Mouse (Mus musculus) lung, embryonic 14.5 days (tissue): ENCODE measurements around the gene Znhit3. TPM values are rescaled to one million over a fixed set of nuclear protein-coding genes. Genes with fewer than 3 reads are reported as not detected.

ENCODE experiments used
- ATAC-seq: fragments of 200-750 bp; cut with Nextera tagmentation; 2 replicates; pipeline ENCODE4 v1.8.0; 2017; ENCODE audit warnings: mild to moderate bottlenecking, moderate TSS enrichment, moderate library complexity; ENCODE audit not compliant: insufficient read depth
- DNase-seq: peaks from one replicate; pipeline ENCODE4 v3.0.0-alpha.2; 2015
- H3K27ac ChIP-seq: fragments of 300-500 bp; sonication (generic); 2 replicates; pipeline ENCODE4 v1.5.1; 2014; ENCODE audit warnings: low read depth, mild to moderate bottlenecking, moderate library complexity
- H3K27me3 ChIP-seq: fragments of 300-500 bp; sonication (generic); 2 replicates; pipeline ENCODE4 v1.6.1; 2014; ENCODE audit warnings: low read length, control low read depth; ENCODE audit not compliant: insufficient read depth
- H3K36me3 ChIP-seq: fragments of 300-500 bp; sonication (generic); 2 replicates; pipeline ENCODE4 v1.6.1; 2014; ENCODE audit warnings: control low read depth; ENCODE audit not compliant: insufficient read depth
- H3K4me1 ChIP-seq: fragments of 300-500 bp; sonication (generic); 2 replicates; pipeline ENCODE4 v1.6.1; 2014; ENCODE audit warnings: antibody characterized with exemption, control low read depth; ENCODE audit not compliant: insufficient read depth
- H3K4me2 ChIP-seq: fragments of 300-500 bp; sonication (generic); 2 replicates; pipeline ENCODE4 v1.6.1; 2014; ENCODE audit warnings: mild to moderate bottlenecking
- H3K4me3 ChIP-seq: fragments of 300-500 bp; sonication (generic); 2 replicates; pipeline ENCODE4 v1.5.1; 2014; ENCODE audit warnings: low read depth, low read length
- H3K9ac ChIP-seq: fragments of 300-500 bp; sonication (generic); 2 replicates; pipeline ENCODE4 v1.6.1; 2014
- H3K9me3 ChIP-seq: fragments of 300-500 bp; sonication (generic); 2 replicates; pipeline ENCODE4 v1.6.1; 2016; ENCODE audit warnings: low read depth, low read length, control low read depth
- CTCF ChIP-seq: IDR thresholded peaks from 2 replicates; pipeline ENCODE4 v1.5.1; 2016; ENCODE audit warnings: antibody characterized with exemption, low read depth
- WGBS: fragments of 180-500 bp; shearing (Covaris S2); extraction: QIAGEN DNeasy Blood & Tissue Kit; methylation state at CpG from one replicate; pipeline ENCODE4 v1.1.7; 2014; 5-methylcytosine and 5-hydroxymethylcytosine counted together
- polyA plus RNA-seq: library from polyadenylated mRNA; unstranded; fragments of >200 nt; fragmentation: Nextera tagmentation; extraction: Ambion mirVana; gene quantifications from 2 replicates; pipeline ENCODE4 v1.2.1, GENCODE M21; 2014

Gene Znhit3
- 57.3 and 61.4 TPM in 2 replicates for polyA plus RNA-seq

DNA sequence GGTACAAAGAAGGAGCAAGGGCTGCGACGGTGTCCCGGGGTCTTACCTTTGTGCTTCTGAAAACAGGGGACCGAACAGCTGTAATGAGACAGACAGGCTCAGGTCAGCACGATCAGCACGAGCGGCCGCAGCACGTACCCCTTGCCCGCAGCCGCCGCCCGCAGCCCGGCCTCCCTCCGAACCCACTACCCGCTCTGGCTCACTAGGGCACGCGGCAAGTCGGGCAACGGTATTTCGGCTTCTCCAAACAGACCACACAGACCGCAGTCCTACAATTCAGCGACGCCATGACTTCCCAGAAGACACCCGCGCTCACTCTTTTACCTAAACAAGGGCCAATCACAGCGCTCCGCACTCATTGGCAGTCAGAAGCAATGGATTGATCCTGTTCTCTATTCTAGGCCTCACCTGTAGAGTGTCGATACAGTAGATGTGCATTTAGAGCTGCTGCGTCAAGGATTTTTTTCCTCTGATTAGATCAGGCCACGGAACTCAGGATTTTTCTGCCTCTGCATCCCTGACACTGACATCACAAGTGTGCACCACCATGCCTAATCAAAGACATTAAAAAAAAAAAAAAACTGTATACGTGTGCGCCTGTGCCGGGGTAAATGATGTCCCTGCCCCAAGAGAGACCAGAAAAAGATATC lies at the start of gene Znhit3:
Gene Znhit3 (minus strand): TSS at position 314 of the 650 bp plus-strand sequence.
- H3K27ac ChIP-seq = no peak within 1 kb of the TSS

DNA sequence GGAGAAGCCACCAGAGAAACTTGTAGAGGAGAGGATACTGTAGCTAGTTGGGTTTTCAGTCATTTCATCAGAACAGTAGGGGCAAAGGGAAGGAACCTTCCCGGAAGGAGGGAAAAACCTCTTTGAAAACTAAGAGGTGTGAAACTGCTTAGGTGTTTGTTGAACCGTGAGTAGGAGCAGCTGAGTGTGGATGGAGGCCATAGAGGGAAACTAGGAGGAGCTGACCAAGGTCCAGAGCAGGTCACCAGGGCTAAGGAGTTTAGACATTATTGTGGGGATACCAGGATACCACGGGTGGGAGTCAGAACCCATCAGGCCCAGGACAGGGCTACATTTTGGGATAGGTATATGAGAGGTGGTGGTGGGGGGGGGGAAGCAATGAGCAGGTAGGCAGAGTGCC lies 47.4 kb upstream of the Znhit3 start:
- H3K36me3 ChIP-seq = no peaks in the 10 kb centered on the region
- H3K27ac ChIP-seq = no peak overlapping the region
- no peaks in the 10 kb centered on the region for H3K4me1 ChIP-seq
- no peak overlapping the region for H3K4me2 ChIP-seq
- peaks cover 10% of the 10 kb centered on the region for H3K27me3 ChIP-seq
- ATAC-seq (no peak), DNase-seq (no peak)
- no peaks in the 10 kb centered on the region for H3K9me3 ChIP-seq
- H3K4me3 ChIP-seq = no peak overlapping the region
- no peak for TF ChIP-seq CTCF
- no peak overlapping the region for H3K9ac ChIP-seq
- WGBS = 73% methylated on average over 3 of the region's 3 CpGs

More for the DNA sequence above, at the start of gene Znhit3:
- H3K9ac ChIP-seq = peak within 1 kb of the TSS; percentile 89
- peak; percentile 94 for DNase-seq
- H3K4me3 ChIP-seq = peak within 1 kb of the TSS; percentile 94
- no peak for TF ChIP-seq CTCF
- no peaks in the 10 kb centered on the region for H3K9me3 ChIP-seq
- no peaks in the 10 kb centered on the region for H3K4me1 ChIP-seq
- peak within 1 kb of the TSS; percentile 74 for H3K4me2 ChIP-seq
- peak; percentile 93 for ATAC-seq
- H3K36me3 ChIP-seq = peaks cover 30% of the 10 kb centered on the region
- H3K27me3 ChIP-seq = no peaks in the 10 kb centered on the region
- 4% methylated on average over 34 of the region's 34 CpGs for WGBS

DNA sequence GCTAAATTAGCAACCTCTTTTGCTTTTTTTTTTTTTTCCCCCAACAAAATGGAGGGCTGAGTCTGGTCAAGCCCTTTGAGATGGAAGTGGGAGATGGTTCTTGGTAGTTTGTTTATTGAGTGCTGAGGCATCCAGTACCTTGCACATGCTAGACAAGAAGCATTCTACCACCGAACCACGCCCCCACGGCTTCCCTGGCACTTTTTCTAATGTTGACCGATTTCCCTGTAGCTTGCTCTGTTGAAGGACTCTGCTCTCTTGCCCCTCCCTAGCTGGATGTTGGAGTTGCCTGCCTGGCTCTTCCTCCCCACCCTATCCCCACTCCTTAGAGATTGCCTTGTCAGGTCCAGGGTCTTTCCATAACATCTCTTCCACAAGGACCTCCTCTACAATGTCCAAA lies 46.4 kb upstream of the Znhit3 start:
- H3K4me1 ChIP-seq = no peaks in the 10 kb centered on the region
- WGBS = 77% methylated on average over 4 of the region's 4 CpGs
- no peak for DNase-seq
- H3K36me3 ChIP-seq = no peaks in the 10 kb centered on the region
- ATAC-seq = no peak
- no peak overlapping the region for H3K4me3 ChIP-seq
- no peak overlapping the region for H3K9ac ChIP-seq
- peaks cover 20% of the 10 kb centered on the region for H3K27me3 ChIP-seq
- no peak overlapping the region for H3K27ac ChIP-seq
- H3K4me2 ChIP-seq = no peak overlapping the region
- no peaks in the 10 kb centered on the region for H3K9me3 ChIP-seq
- no peak for TF ChIP-seq CTCF

DNA sequence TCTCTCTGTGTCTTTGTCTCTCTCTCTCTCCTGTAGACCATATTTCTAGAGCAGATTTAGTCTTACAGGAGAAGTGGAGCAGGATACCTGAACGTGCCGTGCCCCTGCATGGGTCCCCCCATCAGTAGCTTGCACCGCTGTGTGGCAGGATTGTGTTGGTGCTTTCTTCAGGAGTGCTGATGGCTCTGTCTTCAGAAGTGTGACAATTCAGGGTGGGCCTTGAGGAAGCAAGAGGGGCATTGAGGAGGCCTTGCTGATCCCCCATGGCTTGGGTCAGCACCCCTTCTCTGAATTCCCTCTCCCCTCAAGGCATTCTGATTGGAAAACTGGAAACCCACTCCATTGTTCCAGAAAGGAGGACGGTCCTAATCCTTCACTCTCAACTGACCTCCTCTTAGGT lies 45.4 kb upstream of the Znhit3 start:
- ATAC-seq (no peak), DNase-seq (no peak)
- 88% methylated on average over 4 of the region's 4 CpGs for WGBS
- Histone ChIP-seq H3K27ac (no peak overlapping the region), H3K9ac (no peak overlapping the region), H3K27me3 (peaks cover 30% of the 10 kb centered on the region), H3K4me2 (no peak overlapping the region), H3K36me3 (no peaks in the 10 kb centered on the region), H3K4me1 (no peaks in the 10 kb centered on the region), H3K9me3 (no peaks in the 10 kb centered on the region), H3K4me3 (no peak overlapping the region)
- TF ChIP-seq CTCF = no peak

DNA sequence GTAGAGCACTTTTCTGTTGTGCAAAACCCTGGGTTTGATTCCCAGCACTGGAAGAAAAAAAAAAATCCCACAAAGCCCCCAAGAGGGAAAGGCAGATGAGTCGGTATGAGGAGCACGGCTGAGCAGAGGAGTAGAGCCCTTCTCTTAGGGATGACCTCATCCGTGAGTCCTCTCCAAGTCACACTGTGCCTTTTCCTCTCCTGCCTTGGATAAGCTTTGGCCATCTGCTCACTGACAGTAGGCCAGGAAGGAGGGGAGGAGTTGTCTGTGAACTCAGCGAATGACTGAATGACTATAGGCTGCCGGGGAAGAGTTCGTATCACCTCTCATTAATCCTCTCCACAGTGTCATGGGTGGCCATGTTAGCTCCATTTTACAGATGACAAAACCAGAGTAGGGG lies 44.6 kb upstream of the Znhit3 start:
- Histone ChIP-seq H3K27me3 (peaks cover 34% of the 10 kb centered on the region), H3K9ac (no peak overlapping the region), H3K4me2 (no peak overlapping the region), H3K27ac (no peak overlapping the region), H3K4me1 (no peaks in the 10 kb centered on the region), H3K4me3 (no peak overlapping the region), H3K36me3 (no peaks in the 10 kb centered on the region), H3K9me3 (no peaks in the 10 kb centered on the region)
- DNase-seq (no peak), ATAC-seq (no peak)
- no peak for TF ChIP-seq CTCF
- 62% methylated on average over 6 of the region's 6 CpGs for WGBS

DNA sequence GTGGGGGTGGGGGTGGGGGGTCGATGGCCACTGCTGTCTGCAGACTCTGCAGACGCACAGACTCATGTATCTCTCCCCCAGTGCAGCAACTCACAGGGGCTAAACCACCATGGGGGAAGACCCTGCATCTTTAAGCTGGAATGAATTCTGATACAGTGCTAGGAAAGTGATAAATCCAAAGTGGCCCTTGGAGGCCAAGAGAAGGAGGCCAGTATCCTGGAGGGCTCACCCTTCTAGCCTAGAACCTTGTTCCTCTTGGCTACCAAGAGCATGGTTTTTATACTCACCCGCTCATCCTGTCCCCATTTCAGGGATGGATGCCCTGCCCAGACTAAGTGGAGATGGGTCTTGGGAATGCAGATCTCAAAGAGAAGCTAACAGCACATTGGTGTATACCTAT lies 44.1 kb upstream of the Znhit3 start:
- H3K4me1 ChIP-seq = no peaks in the 10 kb centered on the region
- DNase-seq (no peak), ATAC-seq (no peak)
- 42% methylated on average over 3 of the region's 3 CpGs for WGBS
- TF ChIP-seq CTCF = no peak
- peaks cover 34% of the 10 kb centered on the region for H3K27me3 ChIP-seq
- H3K9me3 ChIP-seq = no peaks in the 10 kb centered on the region
- no peak overlapping the region for H3K9ac ChIP-seq
- no peaks in the 10 kb centered on the region for H3K36me3 ChIP-seq
- no peak overlapping the region for H3K27ac ChIP-seq
- H3K4me3 ChIP-seq = no peak overlapping the region
- H3K4me2 ChIP-seq = no peak overlapping the region

DNA sequence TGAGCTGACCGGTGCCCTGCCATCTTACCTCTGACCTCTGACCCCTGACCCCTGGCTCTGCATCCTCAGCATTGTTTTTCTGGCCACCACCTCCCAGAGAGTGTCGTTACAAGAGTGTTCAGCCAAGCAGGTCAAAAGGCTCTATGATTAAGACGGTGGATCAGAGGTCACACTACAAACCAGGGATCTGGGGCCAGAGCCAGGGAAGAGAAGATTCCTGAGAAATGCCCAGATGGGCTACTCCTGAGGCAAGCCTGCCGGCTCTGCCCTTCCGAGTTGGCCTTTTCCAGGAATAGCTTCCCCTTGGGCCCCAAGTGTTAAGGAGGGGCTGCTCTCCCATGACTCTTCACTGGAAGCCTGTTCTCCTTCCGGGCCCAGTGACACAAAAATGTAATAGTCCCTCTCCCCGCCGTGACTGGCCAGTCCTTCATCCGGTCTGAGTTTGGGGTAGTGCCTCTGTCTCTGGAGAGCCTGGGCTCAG lies 43.6 kb upstream of the Znhit3 start:
- H3K9ac ChIP-seq = no peak overlapping the region
- no peak overlapping the region for H3K4me3 ChIP-seq
- TF ChIP-seq CTCF = no peak

DNA sequence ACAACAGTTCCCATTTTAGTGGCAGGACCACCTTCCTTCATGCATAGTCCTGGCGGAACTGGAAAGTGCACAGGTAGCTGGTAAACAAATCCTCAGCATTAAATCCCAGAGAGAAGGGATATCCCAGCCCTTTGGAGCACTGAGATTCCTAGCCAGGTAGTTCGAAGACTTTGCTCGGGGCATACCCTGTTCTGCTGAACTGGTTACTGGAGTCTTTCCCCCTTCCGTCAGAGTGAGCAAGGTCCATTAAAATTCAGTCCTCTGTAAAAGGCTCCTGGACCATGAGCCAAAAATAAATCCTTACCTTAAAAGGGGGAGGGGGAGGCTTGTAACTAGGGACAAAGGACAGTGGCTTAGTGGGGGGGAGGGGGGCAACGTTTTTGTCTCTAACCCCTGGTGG lies 43.0 kb upstream of the Znhit3 start:
- Histone ChIP-seq H3K4me2 (no peak overlapping the region), H3K4me3 (no peak overlapping the region), H3K36me3 (no peaks in the 10 kb centered on the region), H3K4me1 (no peaks in the 10 kb centered on the region), H3K27me3 (peaks cover 34% of the 10 kb centered on the region), H3K27ac (no peak overlapping the region), H3K9me3 (no peaks in the 10 kb centered on the region), H3K9ac (no peak overlapping the region)
- ATAC-seq (no peak), DNase-seq (no peak)
- TF ChIP-seq CTCF = no peak
- 43% methylated on average over 5 of the region's 5 CpGs for WGBS

More for the DNA sequence above, 43.6 kb upstream of the Znhit3 start:
- no peaks in the 10 kb centered on the region for H3K9me3 ChIP-seq
- DNase-seq (peak; percentile 35), ATAC-seq (no peak)
- no peaks in the 10 kb centered on the region for H3K36me3 ChIP-seq
- peaks cover 34% of the 10 kb centered on the region for H3K27me3 ChIP-seq
- 4% methylated on average over 9 of the region's 9 CpGs for WGBS
- no peak overlapping the region for H3K27ac ChIP-seq
- no peak overlapping the region for H3K4me2 ChIP-seq
- no peaks in the 10 kb centered on the region for H3K4me1 ChIP-seq
